Mouse (Mus musculus) stomach, embryonic 16.5 days (tissue): ENCODE results near the gene Cyp2ab1. TPM values are rescaled to one million over a fixed set of nuclear protein-coding genes. Genes with fewer than 3 reads are reported as not detected.

Experiments
- ATAC-seq: fragments of 200-750 bp; cut with Nextera tagmentation; 2 replicates; pipeline ENCODE4 v1.8.0; 2017; ENCODE audit warnings: moderate number of reproducible peaks, moderate TSS enrichment; ENCODE audit not compliant: insufficient read depth, low FRiP score
- H3K27ac ChIP-seq: fragments of 300-500 bp; sonication (generic); 2 replicates; pipeline ENCODE4 v1.5.1; 2014; ENCODE audit warnings: low read length
- H3K27me3 ChIP-seq: fragments of 300-500 bp; sonication (generic); 2 replicates; pipeline ENCODE4 v1.6.1; 2014; ENCODE audit warnings: low read length, control low read depth, mixed read lengths; ENCODE audit not compliant: control insufficient read depth, insufficient read depth
- H3K36me3 ChIP-seq: fragments of 300-500 bp; sonication (generic); 2 replicates; pipeline ENCODE4 v1.6.1; 2014; ENCODE audit warnings: low read length; ENCODE audit not compliant: control insufficient read depth, insufficient read depth
- H3K4me1 ChIP-seq: fragments of 300-500 bp; sonication (generic); 2 replicates; pipeline ENCODE4 v1.6.1; 2014; ENCODE audit warnings: low read length, control low read depth, mixed read lengths; ENCODE audit not compliant: control insufficient read depth, insufficient read depth
- H3K4me2 ChIP-seq: fragments of 300-500 bp; sonication (generic); 2 replicates; pipeline ENCODE4 v1.6.1; 2014; ENCODE audit warnings: low read depth, low read length, mixed read lengths
- H3K4me3 ChIP-seq: fragments of 300-500 bp; sonication (generic); replicated peaks from 2 replicates; pipeline ENCODE4 v1.5.1; 2014; ENCODE audit warnings: mild to moderate bottlenecking, low read length
- H3K9ac ChIP-seq: fragments of 300-500 bp; sonication (generic); 2 replicates; pipeline ENCODE4 v1.6.1; 2014; ENCODE audit warnings: low read length
- H3K9me3 ChIP-seq: fragments of 300-500 bp; sonication (generic); replicated peaks from 2 replicates; pipeline ENCODE4 v1.6.1; 2016; ENCODE audit warnings: low read length, control low read depth; ENCODE audit not compliant: control insufficient read depth
- WGBS: fragments of 180-500 bp; shearing (Covaris S2); extraction: QIAGEN DNeasy Blood & Tissue Kit; methylation state at CpG from one replicate; pipeline ENCODE4 v1.1.7; 2014; 5-methylcytosine and 5-hydroxymethylcytosine counted together
- polyA plus RNA-seq: library from polyadenylated mRNA; unstranded; fragments of >200 nt; fragmentation: Nextera tagmentation; extraction: Ambion mirVana; gene quantifications from 2 replicates; pipeline ENCODE4 v1.2.1, GENCODE M21; 2015

Cyp2ab1 gene
- polyA plus RNA-seq, 1 experiment from 2014 or later: not detected

DNA sequence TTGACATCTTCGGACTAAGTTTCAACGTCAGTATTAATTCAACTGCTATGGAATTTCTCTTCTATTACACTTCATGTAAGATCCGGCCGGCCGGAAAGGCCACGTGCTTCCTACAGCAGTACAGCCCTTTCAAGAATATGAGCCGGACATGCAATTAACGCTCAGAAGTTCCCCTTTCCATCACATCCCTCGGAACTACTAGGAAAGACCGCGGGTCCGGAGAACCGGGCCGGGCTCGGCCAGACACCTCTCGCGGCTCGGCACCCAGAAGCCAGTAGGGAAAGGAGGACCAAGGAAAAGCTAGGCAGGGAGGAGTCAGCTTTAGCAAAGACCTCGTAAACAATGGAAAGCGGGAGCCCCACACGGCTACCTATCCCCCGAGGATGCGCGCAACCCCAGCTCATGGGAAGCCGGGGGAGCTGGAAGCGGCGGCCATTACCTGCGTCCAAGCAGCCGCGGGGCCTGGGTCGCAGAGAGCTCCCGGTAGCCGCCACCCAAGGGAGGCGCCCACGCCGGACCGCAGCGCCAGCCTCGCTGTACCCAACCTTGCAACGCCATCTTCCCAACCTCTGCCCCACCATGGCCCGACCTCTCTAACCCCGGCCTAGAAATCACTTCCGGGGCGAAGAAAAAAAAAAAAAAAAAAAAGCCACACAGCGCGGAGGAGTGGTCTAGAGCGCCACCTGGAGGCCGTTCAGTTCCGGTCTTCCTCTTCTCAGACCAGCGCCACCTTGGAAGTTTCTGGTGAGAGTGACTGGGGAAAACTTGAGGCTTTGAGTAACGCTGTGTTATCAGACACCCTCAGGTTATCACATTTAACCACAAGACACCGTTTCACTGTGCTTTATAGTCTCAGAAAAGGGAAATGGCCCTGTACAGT, 23.2 kb downstream of the Cyp2ab1 start, which contains the start of gene Parl:
Gene Parl, minus strand, starts transcription at position 618 of the 880 bp plus-strand sequence.
- Histone ChIP-seq H3K9me3 (no peaks in the 10 kb centered on the region), H3K4me2 (peak within 1 kb of the TSS; percentile 63), H3K4me3 (peak within 1 kb of the TSS; percentile 78), H3K4me1 (peaks cover 14% of the 10 kb centered on the region), H3K27ac (peak within 1 kb of the TSS; percentile 77), H3K27me3 (no peaks in the 10 kb centered on the region), H3K9ac (peak within 1 kb of the TSS; percentile 83), H3K36me3 (no peaks in the 10 kb centered on the region)
- under 1% methylated on average over 52 of the region's 52 CpGs for WGBS
- ATAC-seq: peak; percentile 88

DNA sequence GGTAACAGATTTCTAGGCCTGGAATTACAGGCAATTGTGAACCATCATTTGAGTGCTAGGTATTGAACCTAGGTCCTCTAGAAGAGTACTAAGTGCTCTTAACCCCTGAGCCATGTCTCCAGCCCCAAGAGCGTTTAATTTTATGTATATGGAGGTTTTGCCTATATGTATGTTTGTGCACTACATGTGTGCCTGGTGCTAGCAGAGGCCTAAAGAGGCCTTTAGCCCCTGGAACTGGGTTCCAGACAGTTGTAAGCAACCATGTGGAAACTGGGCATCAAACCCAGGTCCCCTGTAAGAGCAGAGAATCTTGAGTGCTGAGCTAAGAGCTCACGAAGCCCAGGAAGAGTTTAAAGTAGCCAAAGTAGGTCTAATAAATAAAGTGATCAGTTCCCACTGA, 25.1 kb downstream of the Cyp2ab1 start:
- peaks cover 14% of the 10 kb centered on the region for H3K4me1 ChIP-seq
- WGBS: 86% methylated on average over 2 of the region's 2 CpGs
- H3K4me3 ChIP-seq: no peak overlapping the region
- H3K9me3 ChIP-seq: no peaks in the 10 kb centered on the region
- no peak for ATAC-seq
- H3K9ac ChIP-seq: no peak overlapping the region
- H3K4me2 ChIP-seq: no peak overlapping the region
- H3K27ac ChIP-seq: no peak overlapping the region
- no peaks in the 10 kb centered on the region for H3K27me3 ChIP-seq
- no peaks in the 10 kb centered on the region for H3K36me3 ChIP-seq

DNA sequence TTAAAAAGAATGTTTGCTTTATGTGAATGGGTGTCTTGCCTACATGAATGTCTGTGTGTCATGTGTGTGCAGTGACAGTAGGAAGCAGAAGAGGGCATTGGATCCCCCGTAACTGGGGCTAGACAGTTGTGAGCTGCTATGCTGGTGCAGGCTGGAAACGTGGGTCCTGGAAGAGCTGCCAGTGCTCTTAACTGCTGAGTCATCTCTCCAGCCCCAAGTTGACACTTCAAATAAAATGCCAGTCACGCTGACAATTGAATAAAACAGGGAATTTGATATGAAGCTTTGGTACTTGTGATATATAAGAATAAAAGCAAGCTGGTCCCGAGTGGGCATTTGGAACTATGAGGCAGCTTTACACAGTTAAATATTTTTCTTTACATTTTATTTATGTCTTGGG, 45.0 kb downstream of the Cyp2ab1 start:
- Histone ChIP-seq H3K27ac (no peak overlapping the region), H3K9ac (no peak overlapping the region), H3K4me3 (no peak overlapping the region), H3K27me3 (no peaks in the 10 kb centered on the region), H3K36me3 (peaks cover 20% of the 10 kb centered on the region), H3K4me2 (no peak overlapping the region), H3K9me3 (no peaks in the 10 kb centered on the region), H3K4me1 (no peaks in the 10 kb centered on the region)
- WGBS: 75% methylated on average over 4 of the region's 4 CpGs
- no peak for ATAC-seq

DNA sequence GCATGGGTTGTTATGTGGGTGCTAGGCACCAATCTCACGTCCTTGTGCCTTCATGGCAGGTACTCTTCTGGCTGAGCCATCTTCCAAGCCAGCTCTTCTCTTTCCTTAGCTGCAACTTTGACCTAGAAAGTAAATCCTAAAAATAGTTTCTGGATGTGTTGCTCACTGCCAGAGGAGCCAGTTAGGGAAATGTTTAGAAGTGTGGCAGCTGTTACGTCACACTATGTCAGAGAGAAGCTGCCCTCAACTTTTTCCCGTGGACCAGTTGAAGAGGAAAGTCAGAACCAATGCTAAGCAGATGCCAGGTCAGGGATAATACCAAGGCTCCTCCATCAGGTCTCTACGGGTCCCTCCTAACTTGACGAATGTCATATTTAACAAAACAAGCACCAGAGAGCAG, 45.8 kb downstream of the Cyp2ab1 start:
- no peak for ATAC-seq
- 77% methylated on average over 5 of the region's 5 CpGs for WGBS
- peaks cover 13% of the 10 kb centered on the region; the same call in 1 of the 2 replicates for H3K36me3 ChIP-seq

DNA sequence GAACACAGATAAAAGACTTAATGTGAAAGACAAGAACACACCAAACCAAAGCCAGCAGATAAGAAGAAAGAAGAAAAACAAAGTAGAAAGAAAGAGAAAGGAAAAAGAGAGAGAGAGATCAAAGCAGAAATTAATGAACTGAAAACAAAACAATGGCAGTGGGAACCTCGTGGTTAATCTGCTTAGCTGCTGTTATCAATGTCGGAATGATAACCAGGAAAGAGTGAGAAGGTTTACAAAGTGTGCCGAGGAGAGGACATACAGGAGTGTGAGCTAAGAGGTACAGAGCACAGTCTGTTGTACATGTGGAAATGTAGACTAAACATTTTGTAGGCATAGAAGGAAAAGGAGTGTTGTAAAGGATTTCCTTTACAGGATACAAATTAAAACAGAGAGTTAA, 52.2 kb downstream of the Cyp2ab1 start:
- no peak overlapping the region for H3K27ac ChIP-seq
- WGBS: 21% methylated on average over 3 of the region's 3 CpGs
- H3K9me3 ChIP-seq: no peaks in the 10 kb centered on the region
- no peak overlapping the region for H3K9ac ChIP-seq
- no peak overlapping the region for H3K4me2 ChIP-seq
- H3K27me3 ChIP-seq: no peaks in the 10 kb centered on the region
- no peak for ATAC-seq
- H3K4me1 ChIP-seq: 0 out of 2 replicates have a peak, but pooled peaks cover 3% of the 10 kb centered on the region
- H3K4me3 ChIP-seq: no peak overlapping the region
- no peaks in the 10 kb centered on the region for H3K36me3 ChIP-seq

More for the DNA sequence above, 45.8 kb downstream of the Cyp2ab1 start:
- no peak overlapping the region for H3K27ac ChIP-seq
- no peak overlapping the region for H3K9ac ChIP-seq
- H3K27me3 ChIP-seq: no peaks in the 10 kb centered on the region
- H3K4me2 ChIP-seq: no peak overlapping the region
- H3K9me3 ChIP-seq: no peaks in the 10 kb centered on the region
- H3K4me3 ChIP-seq: no peak overlapping the region
- no peaks in the 10 kb centered on the region for H3K4me1 ChIP-seq

DNA sequence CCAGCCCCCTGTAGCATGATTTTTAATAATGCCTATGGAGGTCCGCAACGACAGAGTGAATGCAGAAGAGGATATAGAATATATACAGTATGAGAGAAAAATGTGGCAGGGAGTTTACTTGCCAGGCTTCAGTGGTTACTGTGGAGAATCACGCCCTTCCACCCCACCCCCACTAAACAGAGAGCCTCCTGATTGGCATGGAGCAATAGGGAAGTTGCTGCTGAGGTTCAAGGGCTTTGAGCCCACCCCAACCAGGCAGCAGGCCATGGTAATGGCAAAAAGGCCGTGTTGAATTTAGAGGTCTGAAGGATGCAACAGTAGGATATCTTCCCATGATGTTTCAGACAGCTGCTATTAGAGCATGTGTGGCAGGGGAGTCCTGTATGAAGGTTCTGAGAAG, 53.9 kb downstream of the Cyp2ab1 start:
- Histone ChIP-seq H3K36me3 (no peaks in the 10 kb centered on the region), H3K27me3 (no peaks in the 10 kb centered on the region), H3K4me3 (no peak overlapping the region), H3K27ac (no peak overlapping the region), H3K4me1 (0 out of 2 replicates have a peak, but pooled peaks cover 3% of the 10 kb centered on the region), H3K9me3 (no peaks in the 10 kb centered on the region), H3K9ac (no peak overlapping the region), H3K4me2 (no peak overlapping the region)
- 77% methylated on average over 4 of the region's 4 CpGs for WGBS
- ATAC-seq: no peak

DNA sequence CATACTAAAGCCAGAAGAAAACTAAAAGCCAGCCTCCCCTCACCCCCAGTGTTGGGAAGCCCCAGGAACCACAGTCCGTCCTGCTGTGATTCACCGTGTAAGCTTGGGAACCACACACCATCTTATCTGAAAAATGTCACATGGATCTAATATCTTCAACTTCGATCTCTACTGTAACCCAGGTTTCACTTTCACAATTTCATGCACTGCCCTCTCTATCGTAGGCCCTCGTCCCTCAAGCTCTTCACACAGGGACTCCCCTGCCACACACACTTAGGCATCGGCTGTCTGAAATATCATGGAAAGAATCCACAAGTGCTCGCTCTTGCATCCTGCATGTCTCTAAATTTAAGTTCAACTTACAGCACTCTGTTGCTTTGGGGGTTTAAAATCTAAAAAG, 60.1 kb downstream of the Cyp2ab1 start:
- Histone ChIP-seq H3K4me3 (no peak overlapping the region), H3K27me3 (no peaks in the 10 kb centered on the region), H3K36me3 (no peaks in the 10 kb centered on the region), H3K9me3 (no peaks in the 10 kb centered on the region), H3K27ac (no peak overlapping the region), H3K9ac (no peak overlapping the region), H3K4me2 (no peak overlapping the region), H3K4me1 (no peaks in the 10 kb centered on the region)
- no peak for ATAC-seq
- 71% methylated on average over 7 of the region's 7 CpGs for WGBS

Other genes starting within 250 kb of the Cyp2ab1 start
- 19.1 and 20.3 TPM in 2 replicates for gene Klhl24, start 227.9 kb downstream of the Cyp2ab1 start, polyA plus RNA-seq
- gene Yeats2, start 184.3 kb downstream of the Cyp2ab1 start, polyA plus RNA-seq: 24.7 and 26.6 TPM in 2 replicates
- 0.40 and 0.41 TPM in 2 replicates for gene Map6d1, start 84.0 kb downstream of the Cyp2ab1 start, polyA plus RNA-seq
- 76.4 and 90.7 TPM in 2 replicates for gene Parl, start 23.0 kb downstream of the Cyp2ab1 start, polyA plus RNA-seq
- gene Abcc5, start 101.0 kb upstream of the Cyp2ab1 start, polyA plus RNA-seq: 59.9 and 60.2 TPM in 2 replicates
- gene Eif2b5, start 173.4 kb upstream of the Cyp2ab1 start, polyA plus RNA-seq: 93.0 and 94.7 TPM in 2 replicates
- 17.4 and 17.6 TPM in 2 replicates for gene Dvl3, start 191.6 kb upstream of the Cyp2ab1 start, polyA plus RNA-seq
- 565 and 588 TPM in 2 replicates for gene Ap2m1, start 210.1 kb upstream of the Cyp2ab1 start, polyA plus RNA-seq
- gene Abcf3, start 223.2 kb upstream of the Cyp2ab1 start, polyA plus RNA-seq: 55.0 and 63.1 TPM in 2 replicates